Mouse (Mus musculus): ENCODE results near the gene Tecpr2.

- TF ChIP-seq TCF12 (IDR thresholded peaks at IDR 0.05; ENCODE audit: low read depth, low read length) = no peak
- no peak for TF ChIP-seq ZMIZ1 (IDR thresholded peaks at IDR 0.05; ENCODE audit: low read depth, low read length)
- no peak for TF ChIP-seq RCOR1 (IDR thresholded peaks at IDR 0.05; ENCODE audit: low read depth, low read length)
- no peak for TF ChIP-seq POLR2AphosphoS2 (IDR thresholded peaks at IDR 0.05; ENCODE audit: low read length)
- TF ChIP-seq CTCF (IDR thresholded peaks at IDR 0.05 in 2 of 3, conservative IDR thresholded peaks at IDR 0.05 in 1 of 3; ENCODE audit: control insufficient read depth in 1 of 3, insufficient read depth in 1 of 3, low read depth in 2 of 3, low read length in 3 of 3, poor library complexity in 1 of 3, severe bottlenecking in 1 of 3) = no peak
- no peak for TF ChIP-seq MAX (IDR thresholded peaks at IDR 0.05; ENCODE audit: low read length)
- TF ChIP-seq EP300 (IDR thresholded peaks at IDR 0.05; ENCODE audit: low read depth in 1 of 2, low read length in 2 of 2) = no peak
- no peak for TF ChIP-seq BHLHE40 (IDR thresholded peaks at IDR 0.05; ENCODE audit: borderline replicate concordance, low read depth, low read length)
- no peak for TF ChIP-seq GATA1 (IDR thresholded peaks at IDR 0.05; ENCODE audit: low read depth, low read length)
- no peak for TF ChIP-seq USF1 (IDR thresholded peaks at IDR 0.05; ENCODE audit: low read depth, low read length)
- no peak for TF ChIP-seq ZC3H11A (IDR thresholded peaks at IDR 0.05; ENCODE audit: low read depth, low read length)
- no peak for TF ChIP-seq SIN3A (IDR thresholded peaks at IDR 0.05; ENCODE audit: low read length)
- no peak for TF ChIP-seq RAD21 (IDR thresholded peaks at IDR 0.05; ENCODE audit: low read depth, low read length)
These were observed 50.3 kb downstream of the Tecpr2 start for GRCm38 (mm10) chr12:110939385-110939784.

Data from MEL (cell line).